Mouse (Mus musculus) embryonic fibroblast, embryonic 13.5 days (primary cell): ENCODE measurements at regions not wholly inside any gene's neighbourhood (a gene's known extent, or its start where the extent isn't known, plus 50 kb on each side); places are given as distances from the start of the nearest gene placed in this dataset.

Experiments used
- CTCF ChIP-seq: IDR thresholded peaks from 2 replicates; pipeline ENCODE4 v1.5.1; 2011; ENCODE audit warnings: mild to moderate bottlenecking, control low read depth, low read length, moderate library complexity, borderline replicate concordance; ENCODE audit not compliant: insufficient read depth
- POLR2A ChIP-seq: IDR thresholded peaks from 2 replicates; pipeline ENCODE4 v1.6.1; 2011; ENCODE audit warnings: low read depth, mild to moderate bottlenecking, control low read depth, low read length, moderate library complexity

- no peak for TF ChIP-seq POLR2A
- no peak for TF ChIP-seq CTCF
These were observed 109.8 kb upstream of the Zfp64 start for GRCm38 (mm10) chr2:169065166-169065698.
